ENCODE assay signal across 8 mouse cellular contexts in the genomic region with DNA sequence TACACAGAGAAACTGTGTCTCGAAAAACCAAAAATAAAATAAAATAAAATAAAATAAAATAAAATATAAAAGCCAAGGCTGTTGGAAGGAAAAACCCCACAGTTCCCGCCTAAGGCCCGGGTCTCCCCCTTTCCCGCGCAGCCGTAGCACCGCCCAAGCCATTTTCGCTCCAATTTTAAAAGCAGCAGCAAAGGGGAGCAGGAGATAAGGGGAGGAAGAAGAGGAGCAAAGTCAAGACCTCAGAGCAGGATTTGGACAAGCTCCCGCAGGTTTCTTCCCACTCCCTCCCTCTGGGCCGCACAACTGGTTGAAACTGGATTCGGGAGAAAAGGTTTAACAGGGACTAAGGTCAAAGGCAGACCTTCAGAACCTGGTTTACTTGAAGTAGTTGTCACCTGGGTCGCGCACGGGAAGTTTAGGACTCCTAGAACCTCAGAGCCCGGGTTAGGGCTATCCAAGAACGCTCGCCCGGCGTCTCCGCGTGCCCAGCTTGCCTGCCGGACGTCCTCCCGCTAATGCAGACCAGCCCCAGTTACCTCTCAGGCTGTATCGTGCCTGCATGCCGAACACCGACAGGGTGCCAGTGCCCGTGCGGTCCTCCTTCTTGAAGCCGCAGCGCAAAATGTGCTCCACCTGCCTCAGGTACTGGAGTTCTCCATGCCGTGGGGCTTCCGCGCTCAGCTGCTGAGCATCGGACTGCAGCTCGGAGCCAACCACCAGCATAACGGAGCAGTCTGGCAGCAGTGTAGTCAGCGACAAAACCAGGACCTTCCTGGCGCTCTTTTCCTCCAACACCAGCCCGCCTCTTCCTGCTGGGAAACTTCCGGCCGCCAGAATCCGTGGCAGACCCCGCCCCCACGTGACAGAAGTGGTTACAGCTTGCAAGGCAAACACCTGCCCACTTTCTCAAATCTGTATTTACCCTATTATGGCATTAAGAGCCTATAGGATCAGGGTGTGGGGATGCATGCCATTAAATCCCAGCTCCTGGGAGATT. TPM values are rescaled to one million over a fixed set of nuclear protein-coding genes. Genes with fewer than 3 reads are reported as not detected.
DNase-seq lines count a peak whose midpoint lies in the region; ATAC-seq lines count a peak whose summit lies in the region.

Tyms (minus strand) TSS at position 793 of the 997 bp plus-strand sequence.

- H3K4me1 ChIP-seq in hindbrain, embryonic 14.5 days (replicated peaks; ENCODE audit: control insufficient read depth, insufficient read depth, low read length) = peaks cover 6% of the 10 kb centered on the region; the same call in 1 of the 2 replicates

- peak within 1 kb of the TSS; percentile 60 for H3K4me3 ChIP-seq in hindbrain, embryonic 14.5 days (replicated peaks; ENCODE audit: low read length)

- peak within 1 kb of the TSS; percentile 75 for H3K27ac ChIP-seq in hindbrain, embryonic 14.5 days

- no peaks in the 10 kb centered on the region for H3K9me3 ChIP-seq in hindbrain, embryonic 14.5 days (ENCODE audit: control insufficient read depth, low read length)

- peak; percentile 92 for ATAC-seq in hindbrain, embryonic 14.5 days (ENCODE audit: low FRiP score)

- WGBS in hindbrain, embryonic 14.5 days = 2% methylated on average over 45 of the region's 45 CpGs

- no peaks in the 10 kb centered on the region for H3K27me3 ChIP-seq in hindbrain, embryonic 14.5 days (ENCODE audit: control insufficient read depth, insufficient read depth, low read length)

- H3K9ac ChIP-seq in hindbrain, embryonic 14.5 days = peak within 1 kb of the TSS; percentile 73

- peaks cover 28% of the 10 kb centered on the region for H3K36me3 ChIP-seq in hindbrain, embryonic 14.5 days (replicated peaks; ENCODE audit: control insufficient read depth, insufficient read depth)

- peak within 1 kb of the TSS; percentile 93 for H3K4me2 ChIP-seq in hindbrain, embryonic 14.5 days (replicated peaks)

- peak; percentile 95 for DNase-seq in R1 (ENCODE audit: low read depth, low spot score)
- DNase-seq in cerebellum, postnatal 14 days = peak; percentile 72 to 77
- peak; percentile 23 to 50 for DNase-seq in frontal cortex, postnatal 25 days (ENCODE audit: low spot score in 2 of 2)
- peak; percentile 81 for DNase-seq in hindbrain, embryonic 14.5 days (ENCODE audit: low spot score)
- DNase-seq in layer of hippocampus, postnatal 36 days = peak; percentile 62 to 68
- DNase-seq in lung, postnatal 36 days = peak; percentile 86
- DNase-seq in retina, postnatal 7 days (ENCODE audit: low read depth, low spot score) = peak; percentile 72
- peak; percentile 83 for DNase-seq in urinary bladder, postnatal 14 days (ENCODE audit: low spot score)

RNA-seq across cellular contexts. Expression of gene Tyms, which starts in this region (rescaled TPM):
- 45.1 and 46.9 TPM in 2 replicates for polyA plus RNA-seq in hindbrain, embryonic 14.5 days (2014; fragmentation: Nextera tagmentation; extraction: Ambion mirVana)
- 1 to 10 TPM; 6.6 to 6.9 TPM for total RNA-seq in layer of hippocampus, postnatal 36 days (2021)

Comparison
In these comparisons a context has a peak if more than half of its experiments do, and no peak if none do; other contexts are left out.
1. Peak in every context shown above with its lines: DNase-seq, ATAC-seq, H3K4me3 ChIP-seq and H3K27ac ChIP-seq.
2. DNase-seq: peak in every context shown above with its lines; median percentile 95 in R1; 86 in lung, postnatal 36 days; 83 in urinary bladder, postnatal 14 days; 81 in hindbrain, embryonic 14.5 days; 74 in cerebellum, postnatal 14 days; 72 in retina, postnatal 7 days; 65 in layer of hippocampus, postnatal 36 days; 36 in frontal cortex, postnatal 25 days.